Mouse (Mus musculus) C2C12 (cell line): ENCODE measurements at regions not wholly inside any gene's neighbourhood (a gene's known extent, or its start where the extent isn't known, plus 50 kb on each side); places are given as distances from the start of the nearest gene placed in this dataset.

Experiments
- CEBPB ChIP-seq: IDR thresholded peaks from one replicate; pipeline ENCODE4 v1.6.1; 2011; ENCODE audit warnings: low read depth, mild to moderate bottlenecking, control low read depth, moderate library complexity
- CTCF ChIP-seq: IDR thresholded peaks from one replicate; pipeline ENCODE4 v1.5.1; 2011; ENCODE audit not compliant: control insufficient read depth, insufficient read depth, insufficient read length
- FOSL1 ChIP-seq: IDR thresholded peaks from one replicate; pipeline ENCODE4 v1.8.0; 2011; ENCODE audit warnings: mild to moderate bottlenecking, low read length; ENCODE audit not compliant: poor library complexity, insufficient read depth, severe bottlenecking
- MAX ChIP-seq: IDR thresholded peaks from one replicate; pipeline ENCODE4 v1.6.1; 2011; ENCODE audit warnings: mild to moderate bottlenecking, control low read depth
- MYOG ChIP-seq: IDR thresholded peaks from one replicate; pipeline ENCODE4 v1.6.1; 2011; ENCODE audit not compliant: control insufficient read depth, insufficient read length; ENCODE audit errors: extremely low read depth
- USF1 ChIP-seq: IDR thresholded peaks from one replicate; pipeline ENCODE4 v1.6.1; 2011; ENCODE audit warnings: low read depth, mild to moderate bottlenecking, control low read depth, moderate library complexity

GRCm38 (mm10) chr3:78736111-78736510 lies 550.2 kb downstream of the Rapgef2 start:
- no peak for TF ChIP-seq CTCF
- no peak for TF ChIP-seq FOSL1
- TF ChIP-seq MAX = no peak
- no peak for TF ChIP-seq USF1
- no peak for TF ChIP-seq MYOG
- TF ChIP-seq CEBPB = no peak
